Mouse (Mus musculus) stomach, embryonic 15.5 days (tissue): ENCODE results near the gene Eid2. TPM values are rescaled to one million over a fixed set of nuclear protein-coding genes. Genes with fewer than 3 reads are reported as not detected.
"Not testable (repeated sequence)": the region's sequence is repeated elsewhere in the genome, so short reads cannot be mapped to it uniquely, and the experiment has no call there.

Experiments used
- ATAC-seq: fragments of 200-750 bp; cut with Nextera tagmentation; 2 replicates; pipeline ENCODE4 v1.8.0; 2017; ENCODE audit warnings: low read depth, moderate number of reproducible peaks, moderate TSS enrichment; ENCODE audit not compliant: insufficient read depth, low FRiP score
- H3K27ac ChIP-seq: fragments of 300-500 bp; sonication (generic); 2 replicates; pipeline ENCODE4 v1.5.1; 2015; ENCODE audit warnings: mild to moderate bottlenecking, inconsistent platforms
- H3K27me3 ChIP-seq: fragments of 300-500 bp; sonication (generic); replicated peaks from 2 replicates; pipeline ENCODE4 v1.6.1; 2015; ENCODE audit warnings: inconsistent platforms
- H3K36me3 ChIP-seq: fragments of 300-500 bp; sonication (generic); 2 replicates; pipeline ENCODE4 v1.6.1; 2015; ENCODE audit warnings: inconsistent platforms
- H3K4me1 ChIP-seq: fragments of 300-500 bp; sonication (generic); 2 replicates; pipeline ENCODE4 v1.6.1; 2015; ENCODE audit warnings: inconsistent platforms
- H3K4me2 ChIP-seq: fragments of 300-500 bp; sonication (generic); 2 replicates; pipeline ENCODE4 v1.6.1; 2015; ENCODE audit warnings: mild to moderate bottlenecking, inconsistent platforms
- H3K4me3 ChIP-seq: fragments of 300-500 bp; sonication (generic); replicated peaks from 2 replicates; pipeline ENCODE4 v1.5.1; 2015; ENCODE audit warnings: inconsistent platforms
- H3K9ac ChIP-seq: fragments of 300-500 bp; sonication (generic); 2 replicates; pipeline ENCODE4 v1.6.1; 2015; ENCODE audit warnings: inconsistent platforms
- H3K9me3 ChIP-seq: fragments of 300-500 bp; sonication (generic); 2 replicates; pipeline ENCODE4 v1.6.1; 2016; ENCODE audit warnings: inconsistent platforms
- WGBS: fragments of 180-500 bp; shearing (Covaris S2); methylation state at CpG from one replicate; pipeline ENCODE4 v1.1.7; 2015; 5-methylcytosine and 5-hydroxymethylcytosine counted together
- polyA plus RNA-seq: library from polyadenylated mRNA; unstranded; fragments of >200 nt; fragmentation: Nextera tagmentation; extraction: Ambion mirVana; gene quantifications from 2 replicates; pipeline ENCODE4 v1.2.1, GENCODE M21; 2015

Gene Eid2
- polyA plus RNA-seq = 8.2 and 8.6 TPM in 2 replicates

DNA sequence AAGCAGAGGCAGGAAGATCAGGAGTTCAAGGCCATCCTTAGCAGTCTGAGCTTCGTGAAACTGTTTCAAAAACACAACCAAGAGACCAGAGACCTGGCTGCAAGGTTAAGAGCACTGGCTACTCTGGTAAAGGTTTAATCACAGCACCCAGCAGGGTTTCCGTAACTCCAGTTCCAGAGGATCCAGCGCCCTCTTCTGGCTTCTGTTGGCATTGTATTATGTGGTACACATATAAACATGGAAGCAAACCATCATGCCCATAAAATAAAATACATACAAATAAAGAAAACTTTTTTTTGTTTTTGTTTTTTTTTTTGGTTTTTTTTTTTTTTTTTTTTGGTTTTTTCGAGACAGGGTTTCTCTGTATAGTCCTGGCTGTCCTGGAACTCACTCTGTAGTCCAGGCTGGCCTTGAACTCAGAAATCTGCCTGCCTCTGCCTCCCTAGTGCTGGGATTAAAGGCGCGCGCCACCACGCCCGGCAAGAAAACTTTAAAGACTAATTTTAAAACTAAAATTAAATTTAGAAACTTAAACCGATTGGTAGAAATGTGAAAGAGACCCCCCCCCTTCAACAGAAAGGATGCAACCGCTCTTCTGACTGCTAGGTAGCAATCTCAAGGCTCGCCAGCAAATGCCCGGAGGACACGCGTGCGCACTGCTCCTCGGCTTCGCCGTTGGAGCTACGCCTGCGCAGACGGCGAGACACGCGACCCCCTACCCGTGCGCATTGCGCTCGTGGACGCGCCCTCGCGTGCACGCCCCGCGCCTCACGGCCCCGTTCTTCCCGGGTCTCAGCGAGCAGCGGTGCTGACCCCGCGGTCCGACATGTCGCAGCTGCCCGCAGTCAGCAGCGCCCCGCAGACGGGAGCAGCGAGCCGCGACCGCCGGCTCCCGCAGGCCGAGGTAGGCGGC is at the start of gene Eid2:
Gene Eid2, plus strand, starts transcription at position 753 of the 913 bp plus-strand sequence.
- Histone ChIP-seq H3K27ac (peak within 1 kb of the TSS; percentile 86), H3K9me3 (no peaks in the 10 kb centered on the region), H3K27me3 (no peaks in the 10 kb centered on the region), H3K4me2 (peak within 1 kb of the TSS; percentile 67), H3K4me3 (peak within 1 kb of the TSS; percentile 86), H3K9ac (peak within 1 kb of the TSS; percentile 98), H3K4me1 (0 out of 2 replicates have a peak, but pooled peaks cover 4% of the 10 kb centered on the region), H3K36me3 (peaks cover 7% of the 10 kb centered on the region; the same call in 1 of the 2 replicates)
- ATAC-seq = peak; percentile 79
- 6% methylated on average over 56 of the region's 57 CpGs for WGBS

DNA sequence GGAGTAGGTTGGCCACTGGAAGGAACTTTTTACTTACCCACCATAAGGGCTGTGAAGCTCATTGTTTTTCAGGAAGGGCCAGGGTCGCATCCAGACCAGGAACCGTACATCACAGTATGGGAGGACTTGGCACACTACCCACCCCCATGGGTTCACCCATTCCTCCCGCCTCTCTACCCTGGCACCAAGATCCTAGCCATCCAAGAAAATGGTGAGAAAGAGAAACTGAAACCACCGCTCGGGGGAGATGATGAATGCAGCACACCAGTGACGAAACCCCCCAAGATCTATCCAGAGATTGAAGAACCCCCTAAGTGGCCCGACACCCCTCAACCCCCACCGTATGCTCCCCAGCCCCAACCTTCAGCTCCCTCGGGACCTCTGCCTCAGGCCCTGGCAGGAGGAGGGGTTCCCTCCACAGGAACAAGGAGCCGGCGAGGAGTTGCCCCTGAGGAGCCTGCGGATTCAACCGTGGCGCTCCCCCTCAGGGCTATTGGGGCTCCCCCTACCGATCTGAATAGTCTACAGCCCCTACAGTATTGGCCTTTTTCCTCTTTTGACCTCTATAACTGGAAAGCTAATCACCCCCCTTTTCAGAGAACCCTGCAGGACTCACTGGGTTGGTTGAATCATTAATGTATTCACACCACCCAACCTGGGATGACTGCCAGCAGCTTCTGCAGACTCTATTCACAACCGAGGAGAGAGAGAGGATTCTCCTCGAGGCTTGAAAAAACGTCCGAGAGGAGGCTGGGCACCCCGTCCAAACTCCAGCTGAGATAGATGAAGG is 48.5 kb upstream of the Eid2 start:
- H3K9ac ChIP-seq, H3K27ac ChIP-seq, H3K4me2 ChIP-seq, H3K36me3 ChIP-seq, ATAC-seq, H3K4me3 ChIP-seq, H3K27me3 ChIP-seq, H3K9me3 ChIP-seq, H3K4me1 ChIP-seq: not testable (repeated sequence)
- WGBS = 90% methylated on average over 20 of the region's 20 CpGs

GRCm38 (mm10) chr7:28226836-28227235 is 40.8 kb upstream of the Eid2 start:
- not testable (repeated sequence) for H3K9ac ChIP-seq, H3K4me2 ChIP-seq, H3K9me3 ChIP-seq, H3K4me3 ChIP-seq, H3K4me1 ChIP-seq, H3K27ac ChIP-seq, H3K27me3 ChIP-seq, H3K36me3 ChIP-seq, ATAC-seq
- WGBS = 78% methylated on average over 4 of the region's 4 CpGs

DNA sequence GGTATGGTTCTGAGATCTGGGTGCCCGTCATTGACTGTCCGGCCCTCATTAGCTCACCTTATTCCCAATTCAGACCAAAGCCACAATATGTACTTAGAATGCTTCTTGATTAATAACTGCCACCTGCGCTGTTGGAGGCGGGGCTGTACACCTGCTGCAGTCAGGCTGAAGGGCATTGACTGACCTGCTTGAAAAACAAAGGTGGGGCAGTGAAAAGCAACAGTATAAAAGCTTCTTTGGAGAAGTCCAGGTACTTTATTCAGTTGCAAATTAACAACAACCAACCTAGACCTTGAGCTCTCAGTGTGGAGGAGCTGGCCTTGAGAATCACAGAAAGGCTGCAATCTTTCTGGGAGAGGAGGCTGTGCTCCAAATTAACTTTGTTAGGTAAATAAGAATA is 40.3 kb upstream of the Eid2 start:
- H3K4me1 ChIP-seq, H3K36me3 ChIP-seq, ATAC-seq, H3K4me3 ChIP-seq, H3K27ac ChIP-seq, H3K9me3 ChIP-seq, H3K4me2 ChIP-seq, H3K9ac ChIP-seq, H3K27me3 ChIP-seq: not testable (repeated sequence)
- 87% methylated on average over 4 of the region's 4 CpGs for WGBS

DNA sequence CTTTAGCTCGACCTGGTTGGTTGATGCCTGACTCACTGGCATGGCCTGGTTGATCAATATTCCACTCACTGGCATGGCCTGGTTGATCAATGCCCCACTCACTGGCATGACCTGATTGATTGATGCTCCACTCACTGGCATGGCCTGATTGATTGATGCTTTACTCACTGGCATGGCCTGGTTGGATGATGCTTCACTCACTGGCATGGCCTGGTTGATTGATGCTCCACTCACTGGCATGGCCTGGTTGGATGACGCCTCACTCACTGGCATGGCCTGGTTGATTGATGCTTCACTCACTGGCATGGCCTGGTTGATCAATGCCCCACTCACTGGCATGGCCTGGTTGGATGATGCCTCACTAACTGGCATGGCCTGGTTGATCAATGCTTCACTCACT is 23.7 kb upstream of the Eid2 start:
- WGBS = 73% methylated on average over 2 of the region's 2 CpGs
- H3K9ac ChIP-seq, ATAC-seq: not testable (repeated sequence)

GRCm38 (mm10) chr7:28248957-28249356 is 18.7 kb upstream of the Eid2 start:
- Histone ChIP-seq H3K4me3 (no peak overlapping the region), H3K9ac (no peak overlapping the region), H3K4me1 (no peaks in the 10 kb centered on the region), H3K27me3 (no peaks in the 10 kb centered on the region), H3K36me3 (no peaks in the 10 kb centered on the region), H3K27ac (no peak overlapping the region), H3K9me3 (no peaks in the 10 kb centered on the region), H3K4me2 (no peak overlapping the region)
- ATAC-seq = no peak
- 87% methylated on average over 3 of the region's 3 CpGs for WGBS

More for the DNA sequence above, 23.7 kb upstream of the Eid2 start:
- H3K27ac ChIP-seq, H3K36me3 ChIP-seq, H3K4me1 ChIP-seq, H3K4me3 ChIP-seq, H3K27me3 ChIP-seq, H3K9me3 ChIP-seq, H3K4me2 ChIP-seq: not testable (repeated sequence)

GRCm38 (mm10) chr7:28251976-28252375 is 15.7 kb upstream of the Eid2 start:
- H3K27ac ChIP-seq = no peak overlapping the region
- H3K27me3 ChIP-seq = no peaks in the 10 kb centered on the region
- H3K4me3 ChIP-seq = no peak overlapping the region
- no peak for ATAC-seq
- no peaks in the 10 kb centered on the region for H3K36me3 ChIP-seq
- no peak overlapping the region for H3K4me2 ChIP-seq
- no peaks in the 10 kb centered on the region for H3K9me3 ChIP-seq
- WGBS = 86% methylated on average over 17 of the region's 17 CpGs
- no peaks in the 10 kb centered on the region for H3K4me1 ChIP-seq
- no peak overlapping the region for H3K9ac ChIP-seq

- Histone ChIP-seq H3K4me2 (no peak overlapping the region), H3K27ac (no peak overlapping the region), H3K4me3 (no peak overlapping the region), H3K9ac (no peak overlapping the region), H3K9me3 (no peaks in the 10 kb centered on the region), H3K4me1 (no peaks in the 10 kb centered on the region), H3K36me3 (no peaks in the 10 kb centered on the region), H3K27me3 (no peaks in the 10 kb centered on the region)
- WGBS = 73% methylated on average over 6 of the region's 6 CpGs
- ATAC-seq = no peak
Measured at GRCm38 (mm10) chr7:28254591-28254990, 13.1 kb upstream of the Eid2 start.

GRCm38 (mm10) chr7:28255476-28255875 is 12.2 kb upstream of the Eid2 start:
- 77% methylated on average over 6 of the region's 6 CpGs for WGBS
- H3K9ac ChIP-seq = no peak overlapping the region
- H3K36me3 ChIP-seq = no peaks in the 10 kb centered on the region
- H3K4me1 ChIP-seq = no peaks in the 10 kb centered on the region
- no peak overlapping the region for H3K4me3 ChIP-seq
- no peaks in the 10 kb centered on the region for H3K27me3 ChIP-seq
- H3K27ac ChIP-seq = no peak overlapping the region
- ATAC-seq = no peak
- H3K9me3 ChIP-seq = no peaks in the 10 kb centered on the region
- H3K4me2 ChIP-seq = no peak overlapping the region

DNA sequence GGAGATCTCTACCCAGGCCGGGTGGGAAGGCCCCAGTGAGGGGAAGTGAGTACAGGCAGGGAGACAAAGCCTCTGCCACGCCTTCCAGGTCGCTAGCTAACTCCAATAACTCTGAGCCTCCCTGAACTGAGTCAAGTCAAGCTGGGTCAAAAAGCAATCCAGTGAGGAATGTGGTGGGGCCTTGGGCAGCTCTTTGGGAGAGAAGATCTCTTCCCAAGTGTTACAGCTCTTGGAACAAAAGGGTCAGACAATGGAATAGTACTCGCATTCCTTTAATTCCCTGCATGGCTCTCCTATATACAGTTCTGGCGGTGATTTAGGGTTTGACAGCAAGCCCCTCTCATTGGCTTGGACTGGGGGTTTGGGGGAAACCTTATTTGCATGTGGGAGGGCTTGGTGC is 4.8 kb upstream of the Eid2 start:
- Histone ChIP-seq H3K4me1 (no peaks in the 10 kb centered on the region), H3K4me2 (no peak overlapping the region), H3K36me3 (no peaks in the 10 kb centered on the region), H3K9ac (no peak overlapping the region), H3K27ac (no peak overlapping the region), H3K4me3 (no peak overlapping the region), H3K27me3 (no peaks in the 10 kb centered on the region), H3K9me3 (no peaks in the 10 kb centered on the region)
- 46% methylated on average over 5 of the region's 5 CpGs for WGBS
- no peak for ATAC-seq

DNA sequence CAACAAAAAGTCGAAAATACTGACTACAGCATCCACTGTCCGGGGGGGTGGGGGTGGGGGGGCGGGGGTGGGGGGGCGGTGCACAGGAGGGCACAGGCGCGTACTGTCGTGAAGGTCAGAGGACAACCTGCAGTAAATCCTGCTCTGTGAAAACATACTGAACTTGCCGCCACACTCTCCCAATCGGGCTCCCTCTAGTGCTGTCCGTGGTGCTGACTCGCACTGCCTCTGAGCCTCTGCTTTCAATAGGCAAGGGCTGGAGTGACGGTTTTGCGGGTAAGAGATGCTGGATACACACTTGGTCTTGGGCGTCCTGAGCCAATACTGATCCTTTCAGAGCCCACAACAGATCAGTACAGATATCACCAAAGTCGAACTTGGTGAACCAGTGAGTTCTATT is 3.9 kb upstream of the Eid2 start:
- H3K4me3 ChIP-seq = no peak overlapping the region
- no peaks in the 10 kb centered on the region for H3K27me3 ChIP-seq
- H3K9me3 ChIP-seq = no peaks in the 10 kb centered on the region
- H3K27ac ChIP-seq = no peak overlapping the region
- no peaks in the 10 kb centered on the region for H3K4me1 ChIP-seq
- 3% methylated on average over 15 of the region's 15 CpGs for WGBS
- H3K9ac ChIP-seq = no peak overlapping the region
- no peaks in the 10 kb centered on the region for H3K36me3 ChIP-seq
- no peak overlapping the region for H3K4me2 ChIP-seq
- ATAC-seq = no peak

DNA sequence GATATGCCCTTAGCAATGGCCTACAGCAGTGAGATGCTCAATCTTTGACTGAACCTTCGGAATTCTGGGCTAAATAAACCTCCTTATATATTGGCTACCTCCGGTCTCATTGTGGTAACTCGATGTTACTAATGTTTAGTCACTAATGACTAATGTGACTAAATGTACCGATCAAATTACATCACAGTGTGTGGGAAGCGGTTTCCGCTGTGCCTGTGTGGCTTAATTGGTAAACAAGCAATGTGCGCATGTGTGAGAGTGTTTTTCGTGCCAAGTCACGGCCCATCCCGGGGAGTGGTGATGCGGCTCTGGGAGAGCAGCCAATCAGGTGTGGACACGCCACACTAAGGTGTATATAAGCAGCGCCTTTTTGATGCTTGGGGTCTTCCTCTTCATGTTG is 2.3 kb upstream of the Eid2 start:
- H3K4me2 ChIP-seq = no peak overlapping the region
- H3K9me3 ChIP-seq = no peaks in the 10 kb centered on the region
- no peak for ATAC-seq
- H3K4me3 ChIP-seq = no peak overlapping the region
- no peaks in the 10 kb centered on the region for H3K27me3 ChIP-seq
- no peak overlapping the region for H3K27ac ChIP-seq
- 88% methylated on average over 13 of the region's 13 CpGs for WGBS
- 0 out of 2 replicates have a peak, but pooled peaks cover 4% of the 10 kb centered on the region for H3K4me1 ChIP-seq
- peaks cover 5% of the 10 kb centered on the region; the same call in 1 of the 2 replicates for H3K36me3 ChIP-seq
- no peak overlapping the region for H3K9ac ChIP-seq
